Mouse (Mus musculus): ENCODE measurements around the gene Uhrf1.

The Uhrf1 gene

GRCm38 (mm10) chr17:56285995-56286394 is 17.1 kb upstream of the Uhrf1 start:
- POLR2A ChIA-PET = interaction anchor here in 3 of 4 experiments (0.6 to 64.8 kb wide), 11 partner anchors 1 to 60 kb away, joined by 3 to 2494 read pairs (median 8); partner anchors contain the start of genes Arrdc5 (in 3 of the 3), Fem1a (in 2 of the 3), Kdm4b (in 2 of the 3) and Ticam1 (in 2 of the 3)
- CTCF ChIA-PET = interaction anchor here in 1 of 4 experiments (1.0 to 1.1 kb wide), 2 partner anchors 21 to 250 kb away, joined by 3 to 4 read pairs; partner anchors contain the start of gene Sh3gl1

DNA sequence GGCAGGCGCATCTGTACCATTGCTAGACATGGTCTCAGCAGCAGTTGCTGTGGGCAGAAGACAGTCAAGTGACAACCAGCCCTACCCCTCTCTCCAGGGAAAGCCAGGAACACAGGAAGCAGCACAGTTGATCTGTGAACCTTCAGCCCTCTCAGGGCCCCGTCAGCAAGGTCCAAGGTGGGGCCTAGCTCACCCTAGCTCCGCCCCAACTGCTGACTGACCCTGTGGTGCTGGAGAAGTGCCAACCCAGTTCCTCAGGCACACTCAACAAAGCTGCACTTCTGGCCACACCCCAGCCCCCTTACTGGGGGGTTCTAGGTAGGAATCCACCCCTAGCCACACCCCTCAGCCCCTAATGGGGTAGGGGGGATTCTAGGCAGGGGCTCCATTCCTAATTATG is 15.3 kb upstream of the Uhrf1 start:
- ChIA-PET POLR2A (interaction anchor here (0.5 to 64.8 kb wide), 53 partner anchors 3 to 709 kb away, joined by 3 to 2494 read pairs (median 5); partner anchors contain the start of genes Arrdc5 (in 3 of the 4), Kdm4b (in 3 of the 4), Ticam1 (in 3 of the 4) and Uhrf1 (in 3 of the 4)), CTCF (interaction anchor here in 2 of 4 experiments (0.6 to 1.4 kb wide), 9 partner anchors 11 to 34 kb away, joined by 3 to 8 read pairs (median 4); partner anchors contain the start of gene Arrdc5 (in 1 of the 2))

GRCm38 (mm10) chr17:56288866-56289265 is 14.3 kb upstream of the Uhrf1 start:
- CTCF ChIA-PET = interaction anchor here in 2 of 4 experiments (0.8 to 5.4 kb wide), 8 partner anchors 10 to 469 kb away, joined by 3 to 24 read pairs (median 4); partner anchors contain the start of genes Fem1a (in 1 of the 2) and Nrtn (in 1 of the 2)
- POLR2A ChIA-PET = interaction anchor here (0.5 to 64.8 kb wide), 49 partner anchors 4 to 959 kb away, joined by 3 to 2494 read pairs (median 6); partner anchors contain the start of genes Ticam1 (in 4 of the 4), Uhrf1 (in 4 of the 4), Arrdc5 (in 3 of the 4) and Kdm4b (in 3 of the 4)

GRCm38 (mm10) chr17:56289371-56290331 is 13.5 kb upstream of the Uhrf1 start:
- ChIA-PET CTCF (interaction anchor here in 2 of 4 experiments (0.8 to 5.4 kb wide), 12 partner anchors 8 to 468 kb away, joined by 3 to 24 read pairs (median 4); partner anchors contain the start of genes Fem1a (in 1 of the 2), Nrtn (in 1 of the 2) and Uhrf1 (in 1 of the 2)), POLR2A (interaction anchor here (0.5 to 64.8 kb wide), 82 partner anchors 5 to 958 kb away, joined by 3 to 2494 read pairs (median 4); partner anchors contain the start of genes Ticam1 (in 4 of the 4), Uhrf1 (in 4 of the 4), Arrdc5 (in 3 of the 4) and Dpp9 (in 3 of the 4))

DNA sequence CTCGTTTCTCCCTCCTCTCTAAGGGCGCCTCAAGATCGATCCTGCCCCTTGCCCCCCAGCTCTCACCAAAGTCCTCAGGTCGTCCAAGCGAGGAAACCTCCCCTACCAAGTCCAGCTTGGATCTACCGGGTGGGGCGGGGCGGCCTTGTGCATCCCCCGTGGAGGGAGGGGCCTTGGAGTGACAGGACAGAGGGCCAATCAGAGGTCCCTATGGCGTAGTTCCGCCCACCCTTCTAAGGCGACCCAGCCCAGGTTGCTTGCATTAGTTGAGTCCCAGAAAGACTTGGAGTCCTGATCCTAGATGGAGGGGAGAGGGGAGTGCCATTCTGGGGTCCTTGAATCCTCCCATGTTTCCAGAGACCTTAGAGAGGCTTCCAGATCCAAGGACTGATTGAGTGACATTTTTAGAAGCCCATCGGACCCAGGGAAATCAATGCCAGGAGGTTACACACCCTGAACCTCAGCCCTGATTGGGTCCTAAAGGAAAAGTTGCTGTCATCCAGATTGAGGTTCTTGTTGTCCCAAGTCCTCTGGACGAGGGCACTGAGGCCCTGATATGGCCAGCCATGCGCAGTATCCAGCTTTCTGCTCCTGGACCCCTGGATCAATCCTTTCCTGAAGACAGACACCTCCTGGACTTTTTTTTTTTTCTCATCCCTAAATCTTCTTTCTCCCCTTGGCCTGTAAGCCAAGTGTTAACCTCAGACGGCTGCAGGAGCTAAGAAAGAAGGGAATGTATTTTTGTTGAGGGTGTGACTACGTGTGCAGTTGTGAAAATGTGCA is 12.5 kb upstream of the Uhrf1 start:
- ChIA-PET POLR2A (interaction anchor here (0.5 to 64.8 kb wide), 90 partner anchors 6 to 741 kb away, joined by 3 to 2494 read pairs (median 4); partner anchors contain the start of genes Ticam1 (in 4 of the 4), Uhrf1 (in 4 of the 4), Arrdc5 (in 3 of the 4) and Kdm4b (in 3 of the 4)), CTCF (interaction anchor here (0.6 to 5.4 kb wide), 46 partner anchors 9 to 268 kb away, joined by 3 to 24 read pairs (median 4); partner anchors contain the start of genes Arrdc5 (in 3 of the 4), Uhrf1 (in 3 of the 4), Fem1a (in 1 of the 4) and Kdm4b (in 1 of the 4))

GRCm38 (mm10) chr17:56291171-56291511 is 12.0 kb upstream of the Uhrf1 start:
- POLR2A ChIA-PET = interaction anchor here (0.5 to 64.8 kb wide), 57 partner anchors 7 to 957 kb away, joined by 3 to 2494 read pairs (median 5); partner anchors contain the start of genes Uhrf1 (in 4 of the 4), Arrdc5 (in 3 of the 4), Ticam1 (in 3 of the 4) and Dpp9 (in 2 of the 4)
- CTCF ChIA-PET = interaction anchor here (0.6 to 5.4 kb wide), 47 partner anchors 9 to 267 kb away, joined by 3 to 24 read pairs (median 5); partner anchors contain the start of genes Arrdc5 (in 3 of the 4), Uhrf1 (in 3 of the 4), Kdm4b (in 2 of the 4) and Fem1a (in 1 of the 4)

DNA sequence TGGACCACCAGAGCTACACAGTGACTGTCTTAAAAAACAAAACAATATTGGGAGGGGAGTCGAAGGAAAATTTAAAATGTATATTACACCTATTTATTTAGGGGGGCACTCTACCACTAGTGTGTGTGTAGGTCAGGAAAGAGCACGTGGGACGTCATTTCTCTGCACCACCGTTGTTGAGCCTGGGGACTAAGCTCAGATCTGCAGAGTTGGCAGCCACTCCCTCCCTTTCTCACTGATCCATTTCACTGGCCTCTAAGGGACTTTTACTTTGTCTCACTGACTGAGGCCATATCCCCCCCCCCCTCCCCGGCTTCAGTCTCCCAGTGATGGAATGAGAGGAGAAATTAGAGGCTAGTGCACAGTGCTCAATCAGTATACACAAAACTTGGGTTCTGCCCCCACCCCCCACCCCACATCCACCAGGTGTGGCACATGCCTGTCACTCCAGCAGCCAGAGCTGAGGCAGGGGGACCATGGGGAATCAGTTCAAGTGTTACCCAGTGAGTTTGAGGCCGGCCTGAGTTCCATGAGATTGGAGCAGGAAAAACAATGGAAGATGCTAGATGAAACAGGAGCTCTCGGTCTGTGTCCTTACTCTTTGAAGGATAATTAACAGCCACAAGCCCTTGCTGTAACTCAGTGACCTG is 11.2 kb upstream of the Uhrf1 start:
- POLR2A ChIA-PET = interaction anchor here (0.6 to 64.8 kb wide), 40 partner anchors 7 to 956 kb away, joined by 3 to 2494 read pairs (median 4); partner anchors contain the start of genes Uhrf1 (in 4 of the 4), Arrdc5 (in 3 of the 4), Chaf1a (in 2 of the 4) and Kdm4b (in 2 of the 4)
- CTCF ChIA-PET = interaction anchor here (0.6 to 5.4 kb wide), 34 partner anchors 9 to 267 kb away, joined by 3 to 24 read pairs (median 5); partner anchors contain the start of genes Arrdc5 (in 2 of the 4), Kdm4b (in 2 of the 4), Uhrf1 (in 2 of the 4) and Fem1a (in 1 of the 4)

DNA sequence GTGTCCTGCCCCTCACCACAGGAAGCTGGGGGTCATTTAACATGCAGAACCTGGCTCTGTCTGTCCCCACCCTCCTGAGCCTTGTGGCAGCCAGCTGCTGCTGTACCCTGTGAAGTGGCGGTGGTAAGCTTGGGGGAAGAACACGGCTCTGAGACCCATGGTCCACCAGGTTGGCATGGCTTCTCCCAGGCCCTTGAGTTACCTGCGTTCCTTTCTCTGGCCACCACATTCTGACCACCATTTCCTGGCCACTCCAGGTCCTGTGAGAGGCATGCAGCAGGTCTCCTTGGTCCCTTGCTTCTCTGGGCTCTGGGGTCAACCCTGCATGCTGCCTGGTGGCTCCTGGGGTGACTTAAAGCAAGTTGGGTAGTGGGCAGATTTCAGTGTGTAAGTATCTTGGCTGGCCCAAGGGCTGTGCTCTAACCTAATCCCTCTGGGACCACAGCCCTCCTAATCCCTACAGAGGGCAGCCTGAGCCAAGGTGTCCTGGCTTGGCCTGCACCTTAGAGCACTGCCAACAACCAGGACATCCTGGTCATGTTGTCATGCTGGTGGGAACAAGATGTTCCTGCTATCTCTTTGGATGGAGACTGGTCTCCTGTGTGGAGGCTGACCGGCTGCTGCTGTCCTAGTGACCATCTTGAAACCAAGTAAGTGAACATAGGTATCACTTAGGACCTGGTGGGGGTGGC is 10.4 kb upstream of the Uhrf1 start, which contains the start of gene Plin3:
Gene Plin3, minus strand, starts transcription at position 343 of the 692 bp plus-strand sequence.
- POLR2A ChIA-PET = interaction anchor here (0.7 to 64.8 kb wide), 18 partner anchors 8 to 415 kb away, joined by 3 to 2494 read pairs (median 12); partner anchors contain the start of genes Uhrf1 (in 4 of the 4), Arrdc5 (in 3 of the 4), Kdm4b (in 2 of the 4) and Ticam1 (in 2 of the 4)
- CTCF ChIA-PET = interaction anchor here in 3 of 4 experiments (0.6 to 5.4 kb wide), 16 partner anchors 8 to 260 kb away, joined by 3 to 24 read pairs (median 8); partner anchors contain the start of genes Kdm4b (in 2 of the 3), Uhrf1 (in 2 of the 3), Arrdc5 (in 1 of the 3) and Fem1a (in 1 of the 3)

- ChIA-PET CTCF (interaction anchor here in 1 of 4 experiments (5.4 kb wide), 1 partner anchor 38 kb away, joined by 16 read pairs; the partner anchor contains the start of gene Fem1a), POLR2A (interaction anchor here in 2 of 4 experiments (0.9 to 64.8 kb wide), 9 partner anchors 8 to 319 kb away, joined by 3 to 2494 read pairs (median 136); partner anchors contain the start of genes Arrdc5 (in 2 of the 2), Kdm4b (in 2 of the 2), Ticam1 (in 2 of the 2) and Uhrf1 (in 2 of the 2))
Measured at GRCm38 (mm10) chr17:56293291-56293690, 9.8 kb upstream of the Uhrf1 start.

- CTCF ChIA-PET = interaction anchor here in 3 of 4 experiments (0.6 to 5.4 kb wide), 4 partner anchors 17 to 38 kb away, joined by 3 to 16 read pairs (median 4); partner anchors contain the start of genes Fem1a (in 1 of the 3), Kdm4b (in 1 of the 3) and Ticam1 (in 1 of the 3)
- POLR2A ChIA-PET = interaction anchor here in 3 of 4 experiments (0.5 to 64.8 kb wide), 9 partner anchors 7 to 318 kb away, joined by 3 to 2494 read pairs (median 136); partner anchors contain the start of genes Arrdc5 (in 2 of the 3), Kdm4b (in 2 of the 3), Ticam1 (in 2 of the 3) and Uhrf1 (in 2 of the 3)
Measured at GRCm38 (mm10) chr17:56294241-56294640, 8.9 kb upstream of the Uhrf1 start.

GRCm38 (mm10) chr17:56296201-56296600 is 6.9 kb upstream of the Uhrf1 start:
- ChIA-PET CTCF (interaction anchor here in 1 of 4 experiments (0.9 to 1.0 kb wide), 2 partner anchors 37 to 164 kb away, joined by 3 to 4 read pairs; no protein-coding TSS in a partner anchor), POLR2A (interaction anchor here in 3 of 4 experiments (0.9 to 64.8 kb wide), 12 partner anchors 5 to 537 kb away, joined by 3 to 2494 read pairs (median 6); partner anchors contain the start of genes Arrdc5 (in 2 of the 3), Kdm4b (in 2 of the 3), Plin3 (in 2 of the 3) and Ticam1 (in 2 of the 3))

GRCm38 (mm10) chr17:56298238-56298637 is 4.9 kb upstream of the Uhrf1 start:
- ChIA-PET CTCF (interaction anchor here in 2 of 4 experiments (0.6 to 0.9 kb wide), 5 partner anchors 12 to 190 kb away, joined by 3 read pairs; no protein-coding TSS in a partner anchor), POLR2A (interaction anchor here in 3 of 4 experiments (0.8 to 64.8 kb wide), 12 partner anchors 3 to 314 kb away, joined by 3 to 2494 read pairs (median 9); partner anchors contain the start of genes Plin3 (in 3 of the 3), Arrdc5 (in 2 of the 3), Fem1a (in 2 of the 3) and Kdm4b (in 2 of the 3))

DNA sequence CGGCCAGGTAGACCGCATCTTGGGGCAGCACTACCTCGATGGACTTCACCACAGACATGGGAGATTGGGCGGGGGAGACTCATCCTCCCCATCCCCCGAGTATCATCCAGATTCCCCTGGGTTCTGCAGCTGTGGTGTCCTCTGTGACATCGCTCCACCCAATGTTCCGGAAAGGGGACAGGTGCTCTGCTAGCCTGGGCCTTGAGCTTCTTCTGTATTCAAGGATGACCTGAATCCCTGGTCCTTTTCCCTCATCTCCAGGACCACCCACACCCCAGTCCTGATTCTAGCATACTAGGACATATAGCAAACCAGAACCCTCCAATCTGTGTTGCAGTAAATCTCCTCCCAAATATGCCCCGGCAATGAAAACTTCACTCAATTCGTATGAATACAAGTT is 2.9 kb upstream of the Uhrf1 start, which contains the start of gene Arrdc5:
Gene Arrdc5, minus strand, starts transcription at position 101 of the 400 bp plus-strand sequence.
- ChIA-PET CTCF (interaction anchor here (0.5 to 2.2 kb wide), 10 partner anchors 9 to 50 kb away, joined by 3 to 20 read pairs (median 3); partner anchors contain the start of gene Ticam1 (in 1 of the 4)), POLR2A (interaction anchor here in 3 of 4 experiments (0.8 to 64.8 kb wide), 26 partner anchors 1 to 534 kb away, joined by 3 to 2494 read pairs (median 4); partner anchors contain the start of genes Plin3 (in 3 of the 3), Arrdc5 (in 2 of the 3), Hdgfl2 (in 2 of the 3) and Kdm4b (in 2 of the 3))
